Mouse (Mus musculus): ENCODE data around the gene Tmtc2.

DNA sequence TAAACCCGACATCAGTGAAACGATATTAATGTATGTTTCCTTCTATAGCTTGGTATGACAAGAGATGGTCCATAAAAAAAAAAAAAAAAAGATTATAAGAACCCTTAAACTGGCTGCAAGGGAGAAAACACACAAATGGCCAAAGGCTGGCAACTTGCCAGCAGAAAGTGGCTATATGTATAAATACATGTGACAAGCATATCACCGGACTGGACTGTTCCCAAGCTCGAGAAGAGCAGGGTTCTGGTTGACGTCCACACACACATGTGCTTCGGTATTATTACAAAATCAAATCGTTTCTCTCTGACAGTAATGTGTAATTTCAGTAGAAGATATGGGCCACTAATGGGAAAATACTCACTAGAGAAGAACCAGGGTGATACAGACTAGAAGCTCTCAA lies 287.2 kb downstream of the Tmtc2 start:
- TF ChIP-seq CHD2 (IDR thresholded peaks at IDR 0.05; ENCODE audit: low read depth, low read length) = no peak
- no peak for TF ChIP-seq ZNF384 (IDR thresholded peaks at IDR 0.05; ENCODE audit: low read depth, low read length)
- TF ChIP-seq MAFK (IDR thresholded peaks at IDR 0.05; ENCODE audit: insufficient read depth, low read depth, low read length) = no peak
- TF ChIP-seq ZC3H11A (IDR thresholded peaks at IDR 0.05; ENCODE audit: borderline replicate concordance, low read depth, low read length) = no peak
- TF ChIP-seq HCFC1 (IDR thresholded peaks at IDR 0.05; ENCODE audit: borderline replicate concordance, insufficient read depth, low read length) = no peak

All from ES-E14 (cell line).